Comparison of ENCODE assay signal across 22 mouse cellular contexts in the genomic region with DNA sequence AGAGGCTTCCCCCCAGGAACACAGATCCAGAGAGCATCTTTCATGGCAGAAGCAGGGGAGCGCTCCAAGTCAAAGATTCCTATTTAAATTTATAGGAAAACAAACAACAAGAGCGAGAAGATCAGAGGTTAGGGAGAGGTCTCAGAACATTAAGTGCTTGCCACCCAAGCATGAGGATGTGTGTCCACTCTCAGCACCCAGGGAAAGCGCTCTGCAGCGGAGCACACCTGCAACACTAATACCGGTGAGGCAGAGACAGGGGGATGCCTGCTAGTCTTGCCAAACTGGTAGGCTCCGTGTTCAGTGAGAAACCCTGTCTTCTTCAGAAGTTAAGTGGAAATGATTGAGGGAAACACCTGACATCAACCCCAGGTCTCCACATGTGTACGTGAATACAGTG. TPM values are rescaled to one million over a fixed set of nuclear protein-coding genes. Genes with fewer than 3 reads are reported as not detected.
DNase-seq lines count a peak whose midpoint lies in the region; ATAC-seq and TF ChIP-seq lines count a peak whose summit lies in the region.
"Had no signal": no experiment of that assay in that cellular context is flagged by ENCODE, and none has a peak within 500 bp of the region (broad histone marks: within the 10 kb centered on the region; RNA-seq: fewer than 3 reads in every experiment).

No protein-coding gene starts in this region.

- H3K27ac ChIP-seq in midbrain, embryonic 11.5 days (ENCODE audit: low read depth, low read length) = peak overlapping the region; percentile 53; the same call in 1 of the 2 replicates
- no peak overlapping the region for H3K27ac ChIP-seq in midbrain, postnatal 0 days (ENCODE audit: low read depth, low read length)
- H3K27ac ChIP-seq in forebrain, embryonic 15.5 days (replicated peaks) = peak overlapping the region; percentile 76
- H3K27ac ChIP-seq in hindbrain, embryonic 14.5 days = no peak overlapping the region
- peak overlapping the region; percentile 42 for H3K27ac ChIP-seq in neural tube, embryonic 13.5 days (replicated peaks)
- H3K27ac ChIP-seq: liver, embryonic 15.5 days had no signal

- H3K9me3 ChIP-seq in midbrain, embryonic 11.5 days (ENCODE audit: control insufficient read depth, low read length) = no peaks in the 10 kb centered on the region; the same call in 1 of the 2 replicates
- no peaks in the 10 kb centered on the region for H3K9me3 ChIP-seq in midbrain, postnatal 0 days (ENCODE audit: low read length)
- H3K9me3 ChIP-seq in forebrain, embryonic 15.5 days = no peaks in the 10 kb centered on the region
- H3K9me3 ChIP-seq in hindbrain, embryonic 14.5 days (ENCODE audit: control insufficient read depth, low read length) = no peaks in the 10 kb centered on the region
- H3K9me3 ChIP-seq in neural tube, embryonic 13.5 days = no peaks in the 10 kb centered on the region
- H3K9me3 ChIP-seq: liver, embryonic 15.5 days had no signal

- H3K9ac ChIP-seq in midbrain, embryonic 11.5 days (ENCODE audit: low read length) = no peak overlapping the region
- no peak overlapping the region for H3K9ac ChIP-seq in midbrain, postnatal 0 days (replicated peaks; ENCODE audit: low read length, poor library complexity, severe bottlenecking)
- no peak overlapping the region for H3K9ac ChIP-seq in forebrain, embryonic 15.5 days (replicated peaks)
- no peak overlapping the region for H3K9ac ChIP-seq in hindbrain, embryonic 14.5 days
- no peak overlapping the region for H3K9ac ChIP-seq in neural tube, embryonic 13.5 days
- H3K9ac ChIP-seq: heart, embryonic 12.5 days; liver, embryonic 15.5 days had no signal

- 81% methylated on average over 7 of the region's 7 CpGs for WGBS in midbrain, embryonic 11.5 days
- WGBS in midbrain, postnatal 0 days = 83% methylated on average over 7 of the region's 7 CpGs
- 60% methylated on average over 7 of the region's 7 CpGs for WGBS in forebrain, embryonic 15.5 days
- 82% methylated on average over 7 of the region's 7 CpGs for WGBS in hindbrain, embryonic 14.5 days
- whole genome bisulfite sequencing in neural tube, embryonic 13.5 days = 76% methylated on average over 7 of the region's 7 CpGs

- H3K4me3 ChIP-seq in midbrain, embryonic 11.5 days (ENCODE audit: low read depth, low read length) = no peak overlapping the region
- no peak overlapping the region for H3K4me3 ChIP-seq in midbrain, postnatal 0 days (ENCODE audit: low read depth, low read length)
- no peak overlapping the region for H3K4me3 ChIP-seq in forebrain, embryonic 15.5 days
- no peak overlapping the region for H3K4me3 ChIP-seq in hindbrain, embryonic 14.5 days (replicated peaks; ENCODE audit: low read length)
- H3K4me3 ChIP-seq in neural tube, embryonic 13.5 days = no peak overlapping the region
- H3K4me3 ChIP-seq: heart, embryonic 12.5 days; liver, embryonic 15.5 days; myocyte had no signal

- H3K36me3 ChIP-seq in midbrain, embryonic 11.5 days (ENCODE audit: control insufficient read depth, insufficient read depth, low read length) = peaks cover 8% of the 10 kb centered on the region
- H3K36me3 ChIP-seq in midbrain, postnatal 0 days (ENCODE audit: insufficient read depth, low read length) = peaks cover 8% of the 10 kb centered on the region; the same call in 1 of the 2 replicates
- peaks cover 13% of the 10 kb centered on the region for H3K36me3 ChIP-seq in forebrain, embryonic 15.5 days
- H3K36me3 ChIP-seq in hindbrain, embryonic 14.5 days (replicated peaks; ENCODE audit: control insufficient read depth, insufficient read depth) = peaks cover 11% of the 10 kb centered on the region
- H3K36me3 ChIP-seq in neural tube, embryonic 13.5 days = peaks cover 11% of the 10 kb centered on the region
- H3K36me3 ChIP-seq: liver, embryonic 15.5 days had no signal

- no peak overlapping the region for H3K4me2 ChIP-seq in midbrain, embryonic 11.5 days
- H3K4me2 ChIP-seq in midbrain, postnatal 0 days (ENCODE audit: low read depth, low read length, poor library complexity, severe bottlenecking) = no peak overlapping the region
- H3K4me2 ChIP-seq in forebrain, embryonic 15.5 days (replicated peaks) = no peak overlapping the region
- H3K4me2 ChIP-seq in hindbrain, embryonic 14.5 days (replicated peaks) = no peak overlapping the region
- H3K4me2 ChIP-seq in neural tube, embryonic 13.5 days = no peak overlapping the region
- H3K4me2 ChIP-seq: heart, embryonic 12.5 days; liver, embryonic 15.5 days had no signal

- no peaks in the 10 kb centered on the region for H3K27me3 ChIP-seq in midbrain, embryonic 11.5 days (ENCODE audit: control insufficient read depth, insufficient read depth, low read length)
- no peaks in the 10 kb centered on the region for H3K27me3 ChIP-seq in midbrain, postnatal 0 days (ENCODE audit: insufficient read depth, low read length)
- no peaks in the 10 kb centered on the region for H3K27me3 ChIP-seq in forebrain, embryonic 15.5 days
- H3K27me3 ChIP-seq in hindbrain, embryonic 14.5 days (ENCODE audit: control insufficient read depth, insufficient read depth, low read length) = no peaks in the 10 kb centered on the region
- H3K27me3 ChIP-seq in neural tube, embryonic 13.5 days = no peaks in the 10 kb centered on the region
- H3K27me3 ChIP-seq: heart, embryonic 12.5 days; liver, embryonic 15.5 days had no signal

- intact Hi-C loops in gastrocnemius, postnatal 36 days (cut with DNase I) = no loop called here

- peaks cover 37% of the 10 kb centered on the region for H3K4me1 ChIP-seq in midbrain, embryonic 11.5 days (ENCODE audit: control insufficient read depth, insufficient read depth, low read length)
- peaks cover 6% of the 10 kb centered on the region; the same call in 1 of the 2 replicates for H3K4me1 ChIP-seq in midbrain, postnatal 0 days (ENCODE audit: insufficient read depth, low read length)
- peaks cover 30% of the 10 kb centered on the region for H3K4me1 ChIP-seq in forebrain, embryonic 15.5 days
- peaks cover 20% of the 10 kb centered on the region for H3K4me1 ChIP-seq in hindbrain, embryonic 14.5 days (replicated peaks; ENCODE audit: control insufficient read depth, insufficient read depth, low read length)
- H3K4me1 ChIP-seq in neural tube, embryonic 13.5 days (replicated peaks) = peaks cover 41% of the 10 kb centered on the region
- H3K4me1 ChIP-seq: liver, embryonic 15.5 days had no signal

- no peak for DNase-seq in midbrain, embryonic 11.5 days (ENCODE audit: low spot score, missing footprints)
- DNase-seq in midbrain, postnatal 0 days (ENCODE audit: low spot score) = no peak
- DNase-seq in hindbrain, embryonic 14.5 days (ENCODE audit: low spot score) = no peak
- DNase-seq in gastrocnemius, postnatal 36 days = no peak
- no peak for DNase-seq in testis, postnatal 10 days (ENCODE audit: low spot score)
- no peak for DNase-seq in urinary bladder, postnatal 36 days (ENCODE audit: low spot score in 2 of 2)
- DNase-seq: adrenal gland, adult 8-10 months; heart, adult 18-20 months; heart, postnatal 10 days; kidney, postnatal 36 days; lung, postnatal 4 days; right cerebral cortex, postnatal 14 days; spleen, adult 18-20 months had no signal

- no peak for TF ChIP-seq CTCF in midbrain, postnatal 0 days (IDR thresholded peaks at IDR 0.05)

- ATAC-seq in midbrain, embryonic 11.5 days (ENCODE audit: low FRiP score) = no peak
- no peak for ATAC-seq in midbrain, postnatal 0 days (ENCODE audit: low FRiP score)
- ATAC-seq in forebrain, embryonic 15.5 days (replicated peaks) = 0 out of 2 replicates have a peak, but pooled peaks have one; percentile 6
- ATAC-seq in hindbrain, embryonic 14.5 days (ENCODE audit: low FRiP score) = 0 out of 2 replicates have a peak, but pooled peaks have one; percentile 6
- no peak for ATAC-seq in neural tube, embryonic 13.5 days (ENCODE audit: low read depth)
- ATAC-seq: activated CD4-positive, CD25-positive, alpha-beta regulatory T cell, adult 4 months; intestine, postnatal 0 days had no signal

RNA-seq across cellular contexts. Expression of a gene that starts 26.9 kb away (rescaled TPM):
- polyA plus RNA-seq in midbrain, embryonic 11.5 days (2014; fragmentation: Nextera tagmentation; extraction: Ambion mirVana) = 69.5 and 73.3 TPM in 2 replicates
- total RNA-seq in midbrain, postnatal 0 days (2014; rRNA removed) = 127 and 136 TPM in 2 replicates
- 96.8 and 113 TPM in 2 replicates for polyA plus RNA-seq in midbrain, postnatal 0 days (2015; fragmentation: Nextera tagmentation; extraction: Ambion mirVana)
- 135 TPM in 2 replicates for polyA plus RNA-seq in forebrain, embryonic 15.5 days (2015; fragmentation: Nextera tagmentation; extraction: Ambion mirVana)
- polyA plus RNA-seq in hindbrain, embryonic 14.5 days (2014; fragmentation: Nextera tagmentation; extraction: Ambion mirVana) = 103 and 105 TPM in 2 replicates
- polyA plus RNA-seq in neural tube, embryonic 13.5 days (2015; fragmentation: Nextera tagmentation; extraction: Ambion mirVana) = 95.5 and 102 TPM in 2 replicates
- 1 to 10 TPM; 2.6 to 3.2 TPM for total RNA-seq in gastrocnemius, postnatal 36 days (2021)
- total RNA-seq: megakaryocyte-erythroid progenitor cell, adult 5-6 weeks; MEL had no signal
- polyA plus RNA-seq: activated CD4-positive, CD25-positive, alpha-beta regulatory T cell, adult 4 months had no signal

RNA-seq across cellular contexts. Expression of a gene that starts 55.5 kb away (rescaled TPM):
- 21.0 and 22.5 TPM in 2 replicates for polyA plus RNA-seq in midbrain, embryonic 11.5 days (2014; fragmentation: Nextera tagmentation; extraction: Ambion mirVana)
- total RNA-seq in midbrain, postnatal 0 days (2014; rRNA removed) = 14.9 and 17.0 TPM in 2 replicates
- 4.8 and 5.2 TPM in 2 replicates for polyA plus RNA-seq in midbrain, postnatal 0 days (2015; fragmentation: Nextera tagmentation; extraction: Ambion mirVana)
- 9.6 and 10.2 TPM in 2 replicates for polyA plus RNA-seq in forebrain, embryonic 15.5 days (2015; fragmentation: Nextera tagmentation; extraction: Ambion mirVana)
- polyA plus RNA-seq in hindbrain, embryonic 14.5 days (2014; fragmentation: Nextera tagmentation; extraction: Ambion mirVana) = 13.0 and 14.0 TPM in 2 replicates
- 9.6 and 10.2 TPM in 2 replicates for polyA plus RNA-seq in neural tube, embryonic 13.5 days (2015; fragmentation: Nextera tagmentation; extraction: Ambion mirVana)
- total RNA-seq in gastrocnemius, postnatal 36 days (2021) = 1 to 10 TPM; 2.9 to 3.1 TPM

RNA-seq across cellular contexts. Expression of a gene that starts 57.7 kb away (rescaled TPM):
- 14.5 and 18.0 TPM in 2 replicates for polyA plus RNA-seq in midbrain, embryonic 11.5 days (2014; fragmentation: Nextera tagmentation; extraction: Ambion mirVana)
- total RNA-seq in midbrain, postnatal 0 days (2014; rRNA removed) = 5.6 and 8.2 TPM in 2 replicates
- polyA plus RNA-seq in midbrain, postnatal 0 days (2015; fragmentation: Nextera tagmentation; extraction: Ambion mirVana) = 5.4 and 6.4 TPM in 2 replicates
- polyA plus RNA-seq in forebrain, embryonic 15.5 days (2015; fragmentation: Nextera tagmentation; extraction: Ambion mirVana) = 6.6 and 7.4 TPM in 2 replicates
- polyA plus RNA-seq in hindbrain, embryonic 14.5 days (2014; fragmentation: Nextera tagmentation; extraction: Ambion mirVana) = 11.7 and 13.1 TPM in 2 replicates
- 19.0 and 19.3 TPM in 2 replicates for polyA plus RNA-seq in neural tube, embryonic 13.5 days (2015; fragmentation: Nextera tagmentation; extraction: Ambion mirVana)
- 1 to 10 TPM; 5.2 to 6.0 TPM for total RNA-seq in gastrocnemius, postnatal 36 days (2021)
- polyA plus RNA-seq: activated CD4-positive, CD25-positive, alpha-beta regulatory T cell, adult 4 months had no signal

Comparison
In these comparisons a context has a peak if more than half of its experiments do, and no peak if none do; other contexts are left out.
1. H3K27ac ChIP-seq: peak in midbrain, embryonic 11.5 days (single experiment), forebrain, embryonic 15.5 days (single experiment) and neural tube, embryonic 13.5 days (single experiment); none in midbrain, postnatal 0 days (single experiment) and hindbrain, embryonic 14.5 days (single experiment).
2. ATAC-seq: peak in forebrain, embryonic 15.5 days (single experiment) and hindbrain, embryonic 14.5 days (single experiment); none in midbrain, embryonic 11.5 days (single experiment), midbrain, postnatal 0 days (single experiment) and neural tube, embryonic 13.5 days (single experiment).